Mouse (Mus musculus): ENCODE results near the gene Ott. TPM values are rescaled to one million over a fixed set of nuclear protein-coding genes. Genes with fewer than 3 reads are reported as not detected.

The Ott gene
- total RNA-seq (2023) = not detected

GRCm38 (mm10) chrX:149073982-149074381 lies at the start of gene Ott:
Ott (plus strand) TSS chrX:149074282.

Other genes with a start within 250 kb of the Ott start
- gene Luzp4, start 216.6 kb upstream of the Ott start, total RNA-seq (2023) = not detected
- gene Gm15093, start 198.1 kb downstream of the Ott start, total RNA-seq (2023) = not detected